ENCODE assay signal across 15 mouse cellular contexts in the genomic region with DNA sequence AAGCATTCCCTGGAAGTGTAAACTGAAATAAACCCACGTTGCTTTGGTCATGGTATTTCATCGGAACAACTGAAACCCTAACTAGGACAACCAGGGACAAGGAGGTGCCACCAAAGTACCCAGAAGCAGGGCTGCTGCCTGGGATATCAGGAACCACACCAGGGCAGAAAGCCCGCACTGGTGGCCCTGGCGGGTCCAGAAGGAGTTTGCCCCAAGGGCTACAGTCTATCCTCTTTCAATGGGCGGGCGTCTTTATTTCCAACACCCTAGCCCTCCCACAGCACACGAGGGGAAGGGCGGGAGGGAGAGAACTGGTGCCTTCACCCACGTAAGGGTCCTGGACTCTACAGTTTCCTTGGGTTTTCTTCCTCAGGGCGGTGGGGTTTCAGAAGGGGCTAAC. TPM values are rescaled to one million over a fixed set of nuclear protein-coding genes. Genes with fewer than 3 reads are reported as not detected.
DNase-seq lines count a peak whose midpoint lies in the region; ATAC-seq and TF ChIP-seq lines count a peak whose summit lies in the region.
"Had no signal": no experiment of that assay in that cellular context is flagged by ENCODE, and none has a peak within 500 bp of the region (broad histone marks: within the 10 kb centered on the region; RNA-seq: fewer than 3 reads in every experiment).

No protein-coding gene starts in this region.

- 71% methylated on average over 10 of the region's 10 CpGs for WGBS in heart, embryonic 14.5 days
- 68% methylated on average over 10 of the region's 10 CpGs for WGBS in lung, embryonic 14.5 days
- 44% methylated on average over 10 of the region's 10 CpGs for WGBS in embryonic facial prominence, embryonic 15.5 days
- 57% methylated on average over 9 of the region's 10 CpGs for WGBS in limb, embryonic 15.5 days

- H3K27ac ChIP-seq in heart, embryonic 14.5 days (replicated peaks in 1 of 2; ENCODE audit: control insufficient read depth in 1 of 2, insufficient read depth in 1 of 2, low read depth in 2 of 2, low read length in 2 of 2), result peak overlapping the region; percentile 46 to 57
- peak overlapping the region; percentile 10 for H3K27ac ChIP-seq in lung, embryonic 14.5 days (ENCODE audit: low read depth)
- H3K27ac ChIP-seq in embryonic facial prominence, embryonic 15.5 days (replicated peaks), result peak overlapping the region; percentile 48; the same call in 1 of the 2 replicates
- peak overlapping the region; percentile 63 for H3K27ac ChIP-seq in limb, embryonic 15.5 days
- H3K27ac ChIP-seq: liver, embryonic 12.5 days had no signal

- no peaks in the 10 kb centered on the region for H3K9me3 ChIP-seq in heart, embryonic 14.5 days (ENCODE audit: control insufficient read depth, low read length)
- no peaks in the 10 kb centered on the region for H3K9me3 ChIP-seq in lung, embryonic 14.5 days (ENCODE audit: low read depth, low read length)
- no peaks in the 10 kb centered on the region for H3K9me3 ChIP-seq in embryonic facial prominence, embryonic 15.5 days (replicated peaks)
- no peaks in the 10 kb centered on the region for H3K9me3 ChIP-seq in limb, embryonic 15.5 days
- H3K9me3 ChIP-seq: liver, embryonic 12.5 days had no signal

- ATAC-seq in heart, embryonic 14.5 days (ENCODE audit: insufficient number of reproducible peaks, insufficient read depth, low FRiP score, low read depth), result no peak
- ATAC-seq in lung, embryonic 14.5 days (ENCODE audit: insufficient read depth), result no peak
- ATAC-seq in embryonic facial prominence, embryonic 15.5 days (ENCODE audit: insufficient number of reproducible peaks, low FRiP score, low TSS enrichment, low read depth), result no peak
- no peak for ATAC-seq in limb, embryonic 15.5 days (ENCODE audit: insufficient number of reproducible peaks, low FRiP score, low TSS enrichment, low read depth)
- ATAC-seq: Patski had no signal

- H3K4me2 ChIP-seq in heart, embryonic 14.5 days (ENCODE audit: low read length), result no peak overlapping the region
- no peak overlapping the region for H3K4me2 ChIP-seq in lung, embryonic 14.5 days
- no peak overlapping the region for H3K4me2 ChIP-seq in embryonic facial prominence, embryonic 15.5 days (replicated peaks)
- no peak overlapping the region for H3K4me2 ChIP-seq in limb, embryonic 15.5 days
- H3K4me2 ChIP-seq: liver, embryonic 12.5 days had no signal

- H3K9ac ChIP-seq in heart, embryonic 14.5 days (ENCODE audit: low read length), result 0 out of 2 replicates have a peak overlapping the region, but pooled peaks have one; percentile 1
- H3K9ac ChIP-seq in lung, embryonic 14.5 days, result no peak overlapping the region
- no peak overlapping the region for H3K9ac ChIP-seq in embryonic facial prominence, embryonic 15.5 days
- H3K9ac ChIP-seq in limb, embryonic 15.5 days, result no peak overlapping the region
- H3K9ac ChIP-seq: liver, embryonic 12.5 days had no signal

- no peak overlapping the region for H3K4me3 ChIP-seq in heart, embryonic 14.5 days (ENCODE audit: control insufficient read depth in 1 of 2, insufficient read depth in 1 of 2, low read depth in 1 of 2, low read length in 2 of 2)
- no peak overlapping the region for H3K4me3 ChIP-seq in lung, embryonic 14.5 days (ENCODE audit: low read depth, low read length)
- no peak overlapping the region for H3K4me3 ChIP-seq in embryonic facial prominence, embryonic 15.5 days (replicated peaks)
- no peak overlapping the region for H3K4me3 ChIP-seq in limb, embryonic 15.5 days
- H3K4me3 ChIP-seq: liver, embryonic 12.5 days had no signal

- H3K4me1 ChIP-seq in heart, embryonic 14.5 days (ENCODE audit: control insufficient read depth in 2 of 2, insufficient read depth in 2 of 2, low read length in 2 of 2), result peaks cover 19 to 46% of the 10 kb centered on the region in 2 experiments
- 0 out of 2 replicates have a peak, but pooled peaks cover 4% of the 10 kb centered on the region for H3K4me1 ChIP-seq in lung, embryonic 14.5 days (ENCODE audit: insufficient read depth)
- peaks cover 43% of the 10 kb centered on the region for H3K4me1 ChIP-seq in embryonic facial prominence, embryonic 15.5 days
- peaks cover 41% of the 10 kb centered on the region for H3K4me1 ChIP-seq in limb, embryonic 15.5 days

- H3K36me3 ChIP-seq in heart, embryonic 14.5 days (ENCODE audit: control insufficient read depth, insufficient read depth, low read length), result peaks cover 7% of the 10 kb centered on the region
- peaks cover 5% of the 10 kb centered on the region; the same call in 1 of the 2 replicates for H3K36me3 ChIP-seq in lung, embryonic 14.5 days (ENCODE audit: insufficient read depth)
- H3K36me3 ChIP-seq in embryonic facial prominence, embryonic 15.5 days, result peaks cover 3% of the 10 kb centered on the region; the same call in 1 of the 2 replicates
- H3K36me3 ChIP-seq in limb, embryonic 15.5 days, result 0 out of 2 replicates have a peak, but pooled peaks cover 3% of the 10 kb centered on the region

- no peak for TF ChIP-seq CTCF in lung, embryonic 14.5 days (IDR thresholded peaks at IDR 0.05; ENCODE audit: low read depth)

- DNase-seq in heart, postnatal 4 days, result no peak
- DNase-seq in lung, embryonic 14.5 days, result no peak
- DNase-seq in lung, postnatal 10 days, result no peak
- no peak for DNase-seq in frontal cortex, postnatal 14 days (ENCODE audit: low spot score in 2 of 2)
- no peak for DNase-seq in adrenal gland, postnatal 14 days
- DNase-seq: adrenal gland, postnatal 36 days; cerebellum, adult 18-20 months; right cerebral cortex, adult 18-20 months had no signal

- H3K27me3 ChIP-seq in heart, embryonic 14.5 days (ENCODE audit: control insufficient read depth, insufficient read depth, low read length), result no peaks in the 10 kb centered on the region
- no peaks in the 10 kb centered on the region for H3K27me3 ChIP-seq in lung, embryonic 14.5 days (ENCODE audit: insufficient read depth, low read length)
- H3K27me3 ChIP-seq in embryonic facial prominence, embryonic 15.5 days, result no peaks in the 10 kb centered on the region
- H3K27me3 ChIP-seq in limb, embryonic 15.5 days, result no peaks in the 10 kb centered on the region
- H3K27me3 ChIP-seq: liver, embryonic 12.5 days; Patski had no signal

RNA-seq across cellular contexts. Expression of gene Ube4b, which starts 10.1 kb away (rescaled TPM):
- 29.6 and 30.3 TPM in 2 replicates for polyA plus RNA-seq in heart, embryonic 14.5 days (2014; fragmentation: Nextera tagmentation; extraction: Ambion mirVana)
- total RNA-seq in heart, postnatal 4 days (2021), result 10 to 100 TPM; 59.9 to 61.8 TPM
- 40.0 and 41.3 TPM in 2 replicates for polyA plus RNA-seq in lung, embryonic 14.5 days (2014; fragmentation: Nextera tagmentation; extraction: Ambion mirVana)
- polyA plus RNA-seq in embryonic facial prominence, embryonic 15.5 days (2015; fragmentation: Nextera tagmentation; extraction: Ambion mirVana), result 42.5 and 45.8 TPM in 2 replicates
- polyA plus RNA-seq in limb, embryonic 15.5 days (2015; fragmentation: Nextera tagmentation; extraction: Ambion mirVana), result 39.6 and 45.4 TPM in 2 replicates
- total RNA-seq in adrenal gland, postnatal 14 days (2021), result 63.8 and 78.6 TPM in 2 replicates

RNA-seq across cellular contexts. Expression of gene Rbp7, which starts 38.4 kb away (rescaled TPM):
- polyA plus RNA-seq in heart, embryonic 14.5 days (2014; fragmentation: Nextera tagmentation; extraction: Ambion mirVana), result 7.6 and 8.6 TPM in 2 replicates
- total RNA-seq in heart, postnatal 4 days (2021), result 10 to 100 TPM; 38.9 to 39.6 TPM
- polyA plus RNA-seq in lung, embryonic 14.5 days (2014; fragmentation: Nextera tagmentation; extraction: Ambion mirVana), result 1.4 and 1.7 TPM in 2 replicates
- 0.77 and 1.6 TPM in 2 replicates for polyA plus RNA-seq in embryonic facial prominence, embryonic 15.5 days (2015; fragmentation: Nextera tagmentation; extraction: Ambion mirVana)
- polyA plus RNA-seq in limb, embryonic 15.5 days (2015; fragmentation: Nextera tagmentation; extraction: Ambion mirVana), result 1.0 and 1.5 TPM in 2 replicates
- total RNA-seq in adrenal gland, postnatal 14 days (2021), result 103 and 104 TPM in 2 replicates
- total RNA-seq: layer of hippocampus, postnatal 25 days; megakaryocyte progenitor cell, adult 5-6 weeks had no signal
- polyA plus RNA-seq: liver, embryonic 12.5 days; Patski had no signal

Comparison
In these comparisons a context has a peak if more than half of its experiments do, and no peak if none do; other contexts are left out.
1. H3K27ac ChIP-seq: peak in every context shown above with its lines; median percentile 63 in limb, embryonic 15.5 days; 52 in heart, embryonic 14.5 days; 48 in embryonic facial prominence, embryonic 15.5 days; 10 in lung, embryonic 14.5 days.